Mouse (Mus musculus) central nervous system, embryonic 11.5 days (tissue): Measurements from ENCODE around the gene Iglon5. TPM values are rescaled to one million over a fixed set of nuclear protein-coding genes. Genes with fewer than 3 reads are reported as not detected.

Experiments
- polyA plus RNA-seq: library from polyadenylated mRNA; depleted of rRNA; stranded (reverse); fragments of >200 nt; gene quantifications from 2 replicates; pipeline ENCODE4 v1.2.3, GENCODE M21; 2012; rRNA removed

Iglon5 gene
- polyA plus RNA-seq, result 23.5 and 37.8 TPM in 2 replicates

GRCm38 (mm10) chr7:43489631-43490125, at the start of gene Iglon5:
Iglon5 (minus strand) TSS chr7:43490075.

DNA sequence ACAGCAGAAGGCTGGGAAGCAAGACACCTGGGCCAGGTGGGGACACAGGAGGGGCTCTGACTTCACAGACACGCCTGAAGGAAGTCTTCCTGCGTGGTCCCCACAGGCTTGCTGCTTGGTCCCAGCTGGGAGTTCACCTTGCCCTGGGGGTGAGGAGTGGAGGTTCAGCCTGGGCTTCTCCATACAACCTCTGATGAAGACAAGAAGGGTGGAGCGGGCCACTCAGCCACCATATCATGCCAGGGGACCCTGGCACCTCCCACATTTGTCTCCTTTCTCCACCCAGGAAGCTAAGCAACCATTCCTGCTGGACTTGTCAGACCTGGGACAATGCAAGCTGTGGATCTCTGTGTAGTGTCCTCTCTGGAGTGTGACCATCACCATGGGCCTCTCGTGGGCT, 27.0 kb downstream of the Iglon5 start, which contains the start of gene Vsig10l:
Vsig10l (plus strand) TSS at position 301 of the 400 bp plus-strand sequence.

DNA sequence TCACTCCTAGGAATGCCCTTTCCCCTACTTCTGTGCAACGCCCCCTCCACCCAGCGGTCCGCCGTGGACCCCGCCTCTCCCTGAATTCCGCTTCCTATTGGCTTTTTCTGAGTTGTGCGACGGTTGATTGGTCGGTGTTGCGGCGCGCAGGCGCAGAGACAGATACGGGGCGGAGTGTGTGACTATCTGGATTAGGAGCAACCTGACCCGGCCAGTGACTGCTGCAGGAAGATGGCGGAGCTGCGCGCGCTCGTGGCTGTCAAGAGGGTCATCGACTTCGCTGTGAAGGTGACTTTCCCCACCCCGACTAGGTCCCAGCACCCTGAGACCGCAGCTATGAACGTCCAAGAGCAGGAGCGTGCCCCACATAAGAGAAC, 46.0 kb downstream of the Iglon5 start, which contains the start of the genes Etfb and Gm45233:
Etfb (plus strand) TSS at position 167 of the 377 bp plus-strand sequence.
Gm45233 (plus strand) TSS at position 212 of the 377 bp plus-strand sequence.

DNA sequence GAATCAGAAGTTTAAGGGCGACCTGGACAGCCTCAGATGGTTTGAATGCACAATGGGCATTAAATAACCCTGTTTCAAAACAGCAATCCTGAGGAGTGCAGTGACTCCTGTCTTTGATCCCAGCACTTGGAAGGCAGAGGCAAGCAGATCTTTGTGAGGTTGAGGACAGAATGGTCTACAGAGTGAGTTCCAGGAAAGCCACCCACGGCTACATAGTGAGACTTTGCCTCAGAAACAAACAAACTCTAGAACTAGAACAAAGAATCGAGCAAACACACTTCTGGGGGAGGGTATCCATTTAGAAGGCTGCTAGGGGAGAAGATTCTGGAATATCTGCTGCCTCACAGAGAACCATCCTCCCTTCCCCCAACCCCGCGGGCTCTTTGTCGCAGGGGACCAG, 49.4 kb downstream of the Iglon5 start, which contains the start of gene Cldnd2:
Cldnd2 (plus strand) TSS at position 301 of the 400 bp plus-strand sequence.

GRCm38 (mm10) chr7:43436341-43437255, 53.3 kb downstream of the Iglon5 start, which contains the start of gene Nkg7:
Nkg7 (plus strand) TSS chr7:43437073.

GRCm38 (mm10) chr7:43427406-43427805, 62.5 kb downstream of the Iglon5 start, which contains the start of gene Lim2:
Lim2 (plus strand) TSS chr7:43427670.

Other genes starting within 250 kb of the Iglon5 start
- gene Zfp715, start 176.8 kb downstream of the Iglon5 start, polyA plus RNA-seq, result 7.7 and 12.3 TPM in 2 replicates
- 0.26 and 0.29 TPM in 2 replicates for gene Siglecf, start 138.7 kb downstream of the Iglon5 start, polyA plus RNA-seq
- 0.26 and 0.39 TPM in 2 replicates for gene Siglecg, start 81.9 kb downstream of the Iglon5 start, polyA plus RNA-seq
- 0.16 TPM in 1 of 2 replicates, not detected in the other for gene Lim2, start 62.4 kb downstream of the Iglon5 start, polyA plus RNA-seq
- gene Nkg7, start 53.0 kb downstream of the Iglon5 start, polyA plus RNA-seq, result not detected in 2 replicates
- not detected in 2 replicates for gene Cldnd2, start 49.3 kb downstream of the Iglon5 start, polyA plus RNA-seq
- gene Etfb, start 46.0 kb downstream of the Iglon5 start, polyA plus RNA-seq, result 144 and 159 TPM in 2 replicates
- 0.34 and 0.98 TPM in 2 replicates for gene Gm45233, start 45.9 kb downstream of the Iglon5 start, polyA plus RNA-seq
- gene Vsig10l, start 26.9 kb downstream of the Iglon5 start, polyA plus RNA-seq, result 3.1 and 3.4 TPM in 2 replicates
- not detected in 2 replicates for gene 4931406B18Rik, start 15.9 kb upstream of the Iglon5 start, polyA plus RNA-seq
- 0.83 and 2.2 TPM in 2 replicates for gene Cd33, start 54.4 kb upstream of the Iglon5 start, polyA plus RNA-seq
- 8.8 TPM in 2 replicates for gene Zfp658, start 72.2 kb upstream of the Iglon5 start, polyA plus RNA-seq
- gene Zfp719, start 89.5 kb upstream of the Iglon5 start, polyA plus RNA-seq, result 5.7 and 8.6 TPM in 2 replicates
- gene Zfp819, start 117.1 kb upstream of the Iglon5 start, polyA plus RNA-seq, result 0.60 and 0.61 TPM in 2 replicates
- 0.04 TPM in 1 of 2 replicates, not detected in the other for gene Ceacam18, start 144.6 kb upstream of the Iglon5 start, polyA plus RNA-seq
- 0.53 and 0.58 TPM in 2 replicates for gene Siglece, start 170.1 kb upstream of the Iglon5 start, polyA plus RNA-seq
- gene Ctu1, start 181.9 kb upstream of the Iglon5 start, polyA plus RNA-seq, result 12.8 and 13.0 TPM in 2 replicates
- gene Klk14, start 200.3 kb upstream of the Iglon5 start, polyA plus RNA-seq, result 0.13 and 0.22 TPM in 2 replicates
- 0.16 and 0.27 TPM in 2 replicates for gene Klk13, start 222.5 kb upstream of the Iglon5 start, polyA plus RNA-seq